Mouse (Mus musculus): ENCODE measurements at regions not wholly inside any gene's neighbourhood (a gene's known extent, or its start where the extent isn't known, plus 50 kb on each side); places are given as distances from the start of the nearest gene placed in this dataset.

DNA sequence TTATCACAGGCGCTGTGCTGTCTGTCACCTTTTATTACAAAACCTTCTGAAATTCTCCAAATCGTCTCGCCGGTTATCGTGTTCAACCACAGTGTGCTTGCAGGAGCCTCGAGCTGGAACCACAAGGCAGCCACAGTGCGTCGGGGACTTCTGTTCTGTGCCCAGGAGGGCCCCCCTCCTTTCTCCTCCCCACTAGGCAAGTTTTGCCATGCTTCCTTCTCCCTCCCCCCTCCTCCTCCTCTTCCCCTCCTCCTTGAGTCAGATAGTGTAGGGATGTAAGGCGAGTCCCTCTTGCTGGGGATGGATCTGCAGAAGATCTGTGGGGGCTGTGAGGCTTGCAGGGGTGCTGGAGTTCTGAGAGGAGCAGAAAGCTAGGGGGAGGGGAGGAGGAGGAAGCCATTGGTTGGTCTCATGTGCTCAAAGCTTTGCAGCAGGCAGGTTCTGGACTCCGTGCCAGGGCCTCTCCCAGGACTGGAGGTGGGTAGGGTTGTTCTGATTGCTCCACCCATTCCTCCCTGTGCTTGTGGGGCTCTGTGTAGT is 262.5 kb downstream of the Uaca start:
- DNase-seq (ENCODE audit: low spot score): no peak

GRCm38 (mm10) chr9:61059225-61059624 is 264.9 kb downstream of the Uaca start:
- no peak overlapping the region for H3K27ac ChIP-seq (ENCODE audit: low read depth)
- H3K27me3 ChIP-seq (replicated peaks; ENCODE audit: control insufficient read depth, insufficient read depth, low read length): 0 out of 2 replicates have a peak, but pooled peaks cover 5% of the 10 kb centered on the region
- no peak for ATAC-seq (replicated peaks; ENCODE audit: low FRiP score, low TSS enrichment, low read depth)
- no peaks in the 10 kb centered on the region for H3K36me3 ChIP-seq (ENCODE audit: control insufficient read depth, insufficient read depth, low read length)
- no peak for DNase-seq (ENCODE audit: low spot score)
- peaks cover 16% of the 10 kb centered on the region for H3K4me1 ChIP-seq (replicated peaks; ENCODE audit: control insufficient read depth, insufficient read depth, low read length)
- peaks cover 4% of the 10 kb centered on the region; the same call in 1 of the 2 replicates for H3K9me3 ChIP-seq (ENCODE audit: control insufficient read depth, low read length)
- no peak overlapping the region for H3K4me3 ChIP-seq (ENCODE audit: low read depth, low read length)
- no peak overlapping the region for H3K4me2 ChIP-seq (ENCODE audit: low read length)
- no peak overlapping the region for H3K9ac ChIP-seq (ENCODE audit: low read length)

More for the DNA sequence above, 262.5 kb downstream of the Uaca start:
- Histone ChIP-seq H3K9ac (ENCODE audit: low read length) (no peak overlapping the region), H3K27ac (ENCODE audit: low read depth) (no peak overlapping the region), H3K4me3 (ENCODE audit: low read depth, low read length) (no peak overlapping the region), H3K4me1 (replicated peaks; ENCODE audit: control insufficient read depth, insufficient read depth, low read length) (peaks cover 21% of the 10 kb centered on the region), H3K9me3 (ENCODE audit: control insufficient read depth, low read length) (peaks cover 4% of the 10 kb centered on the region; the same call in 1 of the 2 replicates), H3K36me3 (ENCODE audit: control insufficient read depth, insufficient read depth, low read length) (no peaks in the 10 kb centered on the region), H3K4me2 (ENCODE audit: low read length) (no peak overlapping the region), H3K27me3 (replicated peaks; ENCODE audit: control insufficient read depth, insufficient read depth, low read length) (0 out of 2 replicates have a peak, but pooled peaks cover 5% of the 10 kb centered on the region)
- 50% methylated on average over 10 of the region's 10 CpGs for WGBS
- no peak for ATAC-seq (replicated peaks; ENCODE audit: low FRiP score, low TSS enrichment, low read depth)

GRCm38 (mm10) chr9:61060958-61061357 is 266.6 kb downstream of the Uaca start:
- peaks cover 15% of the 10 kb centered on the region for H3K4me1 ChIP-seq (replicated peaks; ENCODE audit: control insufficient read depth, insufficient read depth, low read length)
- DNase-seq (ENCODE audit: low spot score): no peak
- WGBS: 45% methylated on average over 8 of the region's 8 CpGs
- no peak overlapping the region for H3K4me2 ChIP-seq (ENCODE audit: low read length)
- no peaks in the 10 kb centered on the region for H3K36me3 ChIP-seq (ENCODE audit: control insufficient read depth, insufficient read depth, low read length)
- H3K27ac ChIP-seq (ENCODE audit: low read depth): no peak overlapping the region
- H3K4me3 ChIP-seq (ENCODE audit: low read depth, low read length): no peak overlapping the region
- H3K27me3 ChIP-seq (replicated peaks; ENCODE audit: control insufficient read depth, insufficient read depth, low read length): 0 out of 2 replicates have a peak, but pooled peaks cover 2% of the 10 kb centered on the region
- no peak for ATAC-seq (replicated peaks; ENCODE audit: low FRiP score, low TSS enrichment, low read depth)
- no peak overlapping the region for H3K9ac ChIP-seq (ENCODE audit: low read length)
- peaks cover 4% of the 10 kb centered on the region; the same call in 1 of the 2 replicates for H3K9me3 ChIP-seq (ENCODE audit: control insufficient read depth, low read length)

GRCm38 (mm10) chr9:61064714-61065305 is 270.5 kb downstream of the Uaca start:
- Histone ChIP-seq H3K9ac (ENCODE audit: low read length) (no peak overlapping the region), H3K4me3 (ENCODE audit: low read depth, low read length) (no peak overlapping the region), H3K9me3 (ENCODE audit: control insufficient read depth, low read length) (peaks cover 3% of the 10 kb centered on the region; the same call in 1 of the 2 replicates), H3K27ac (ENCODE audit: low read depth) (no peak overlapping the region), H3K27me3 (replicated peaks; ENCODE audit: control insufficient read depth, insufficient read depth, low read length) (no peaks in the 10 kb centered on the region), H3K4me1 (replicated peaks; ENCODE audit: control insufficient read depth, insufficient read depth, low read length) (peaks cover 7% of the 10 kb centered on the region; the same call in 1 of the 2 replicates), H3K36me3 (ENCODE audit: control insufficient read depth, insufficient read depth, low read length) (no peaks in the 10 kb centered on the region), H3K4me2 (ENCODE audit: low read length) (no peak overlapping the region)
- DNase-seq (ENCODE audit: low spot score) (no peak), ATAC-seq (replicated peaks; ENCODE audit: low FRiP score, low TSS enrichment, low read depth) (no peak)
- WGBS: 45% methylated on average over 8 of the region's 8 CpGs

DNA sequence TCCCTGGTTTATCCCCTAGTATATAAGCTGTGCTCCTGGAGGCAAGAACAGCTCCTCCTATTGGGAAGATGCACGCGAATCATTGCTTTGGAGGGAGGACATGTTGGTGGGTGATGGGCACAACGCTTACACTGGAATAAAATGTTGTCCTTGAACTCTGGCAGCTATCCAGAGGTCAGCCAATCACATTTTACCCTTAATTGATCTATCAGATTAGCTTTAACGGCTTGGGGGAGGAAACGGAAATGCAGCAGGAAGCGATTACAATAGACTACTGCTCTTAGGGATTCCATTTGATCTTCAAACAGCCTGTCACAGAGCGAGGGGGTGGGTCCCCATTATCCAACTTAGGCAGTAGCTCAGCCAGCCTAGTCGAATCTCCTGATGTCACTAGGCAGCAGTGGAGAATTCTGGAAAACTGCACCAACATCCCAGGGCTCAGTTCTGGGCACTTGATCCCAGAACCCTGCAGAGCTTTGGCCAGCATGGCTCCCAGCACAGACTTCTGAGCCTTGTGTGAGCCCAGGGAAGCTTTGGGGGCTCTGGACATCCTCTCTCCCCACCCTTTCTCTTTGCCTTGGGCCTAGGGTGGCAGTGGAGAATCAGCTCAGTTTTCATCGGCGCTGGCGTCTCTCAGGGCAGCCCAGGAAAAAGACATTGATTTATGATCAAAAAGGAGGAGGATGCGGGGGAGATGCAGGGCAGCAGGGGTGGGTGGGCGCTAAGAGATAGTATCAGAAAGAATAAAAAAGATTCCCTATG is 275.4 kb downstream of the Uaca start:
- Histone ChIP-seq H3K9ac (ENCODE audit: low read length) (no peak overlapping the region), H3K36me3 (ENCODE audit: control insufficient read depth, insufficient read depth, low read length) (no peaks in the 10 kb centered on the region), H3K9me3 (ENCODE audit: control insufficient read depth, low read length) (no peaks in the 10 kb centered on the region), H3K4me1 (replicated peaks; ENCODE audit: control insufficient read depth, insufficient read depth, low read length) (peaks cover 5% of the 10 kb centered on the region; the same call in 1 of the 2 replicates), H3K4me2 (ENCODE audit: low read length) (no peak overlapping the region), H3K27ac (ENCODE audit: low read depth) (no peak overlapping the region), H3K4me3 (ENCODE audit: low read depth, low read length) (no peak overlapping the region), H3K27me3 (replicated peaks; ENCODE audit: control insufficient read depth, insufficient read depth, low read length) (no peaks in the 10 kb centered on the region)
- WGBS: 34% methylated on average over 13 of the region's 13 CpGs
- no peak for DNase-seq (ENCODE audit: low spot score)
- no peak for ATAC-seq (replicated peaks; ENCODE audit: low FRiP score, low TSS enrichment, low read depth)

DNA sequence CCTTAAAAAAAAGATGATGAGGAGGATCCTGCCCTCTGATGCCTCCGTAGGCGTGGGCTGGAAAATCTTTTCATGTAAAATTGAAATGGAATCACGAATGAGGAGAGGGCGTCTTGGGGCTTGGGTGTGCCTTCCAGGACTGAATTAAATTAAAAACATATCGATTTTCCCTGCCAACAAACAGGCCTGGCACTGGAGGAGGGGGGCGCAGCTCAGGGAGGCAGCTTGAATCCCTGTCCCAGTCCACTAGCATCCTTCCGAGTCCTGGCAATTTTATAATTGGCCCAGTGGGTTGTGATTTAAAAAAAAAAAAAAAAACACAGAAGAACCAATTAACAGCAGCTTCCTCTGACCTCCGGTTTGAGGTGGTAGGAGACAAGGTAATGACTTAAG is 276.0 kb downstream of the Uaca start:
- no peak overlapping the region for H3K9ac ChIP-seq (ENCODE audit: low read length)
- H3K27me3 ChIP-seq (replicated peaks; ENCODE audit: control insufficient read depth, insufficient read depth, low read length): no peaks in the 10 kb centered on the region
- H3K4me2 ChIP-seq (ENCODE audit: low read length): no peak overlapping the region
- WGBS: 58% methylated on average over 8 of the region's 8 CpGs
- no peak overlapping the region for H3K4me3 ChIP-seq (ENCODE audit: low read depth, low read length)
- ATAC-seq (replicated peaks; ENCODE audit: low FRiP score, low TSS enrichment, low read depth) (no peak), DNase-seq (ENCODE audit: low spot score) (no peak)
- H3K4me1 ChIP-seq (replicated peaks; ENCODE audit: control insufficient read depth, insufficient read depth, low read length): no peaks in the 10 kb centered on the region
- no peaks in the 10 kb centered on the region for H3K9me3 ChIP-seq (ENCODE audit: control insufficient read depth, low read length)
- H3K36me3 ChIP-seq (ENCODE audit: control insufficient read depth, insufficient read depth, low read length): no peaks in the 10 kb centered on the region
- no peak overlapping the region for H3K27ac ChIP-seq (ENCODE audit: low read depth)

GRCm38 (mm10) chr9:61070861-61071260 is 276.5 kb downstream of the Uaca start:
- H3K36me3 ChIP-seq (ENCODE audit: control insufficient read depth, insufficient read depth, low read length): no peaks in the 10 kb centered on the region
- no peak overlapping the region for H3K27ac ChIP-seq (ENCODE audit: low read depth)
- 36% methylated on average over 9 of the region's 9 CpGs for WGBS
- no peaks in the 10 kb centered on the region for H3K27me3 ChIP-seq (replicated peaks; ENCODE audit: control insufficient read depth, insufficient read depth, low read length)
- ATAC-seq (replicated peaks; ENCODE audit: low FRiP score, low TSS enrichment, low read depth) (no peak), DNase-seq (ENCODE audit: low spot score) (no peak)
- H3K9ac ChIP-seq (ENCODE audit: low read length): no peak overlapping the region
- no peaks in the 10 kb centered on the region for H3K9me3 ChIP-seq (ENCODE audit: control insufficient read depth, low read length)
- no peak overlapping the region for H3K4me2 ChIP-seq (ENCODE audit: low read length)
- H3K4me1 ChIP-seq (replicated peaks; ENCODE audit: control insufficient read depth, insufficient read depth, low read length): no peaks in the 10 kb centered on the region
- no peak overlapping the region for H3K4me3 ChIP-seq (ENCODE audit: low read depth, low read length)

DNA sequence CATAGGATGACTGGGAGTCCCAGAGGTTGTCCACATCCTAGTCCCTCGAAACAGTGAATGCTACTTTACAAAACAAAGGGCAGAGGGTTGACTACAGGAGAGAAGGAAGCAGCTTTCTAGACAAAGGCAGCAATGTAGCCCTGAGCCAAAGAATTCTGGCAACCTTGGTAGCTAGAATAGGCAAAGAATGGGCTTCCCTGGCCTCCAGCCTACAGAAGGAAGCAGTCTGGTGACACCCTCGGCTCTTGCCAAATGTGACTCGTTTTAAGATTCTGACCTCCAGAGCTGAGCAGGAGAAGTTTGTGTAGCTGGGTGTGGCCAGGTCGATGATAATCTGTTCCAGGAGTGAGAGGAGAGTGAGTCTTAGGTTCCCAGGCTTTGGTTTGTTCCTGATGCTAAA is 279.1 kb downstream of the Uaca start:
- WGBS: 51% methylated on average over 4 of the region's 4 CpGs
- no peaks in the 10 kb centered on the region for H3K9me3 ChIP-seq (ENCODE audit: control insufficient read depth, low read length)
- H3K27ac ChIP-seq (ENCODE audit: low read depth): no peak overlapping the region
- H3K4me3 ChIP-seq (ENCODE audit: low read depth, low read length): no peak overlapping the region
- H3K36me3 ChIP-seq (ENCODE audit: control insufficient read depth, insufficient read depth, low read length): no peaks in the 10 kb centered on the region
- no peak for DNase-seq (ENCODE audit: low spot score)
- H3K4me1 ChIP-seq (replicated peaks; ENCODE audit: control insufficient read depth, insufficient read depth, low read length): no peaks in the 10 kb centered on the region
- no peak overlapping the region for H3K9ac ChIP-seq (ENCODE audit: low read length)
- ATAC-seq (replicated peaks; ENCODE audit: low FRiP score, low TSS enrichment, low read depth): no peak
- no peaks in the 10 kb centered on the region for H3K27me3 ChIP-seq (replicated peaks; ENCODE audit: control insufficient read depth, insufficient read depth, low read length)
- no peak overlapping the region for H3K4me2 ChIP-seq (ENCODE audit: low read length)
